Mouse (Mus musculus): ENCODE data around the gene Tax1bp1. TPM values are rescaled to one million over a fixed set of nuclear protein-coding genes. Genes with fewer than 3 reads are reported as not detected.
A peak's percentile ranks its signal among the peaks of the same experiment; 100 is the strongest.

The Tax1bp1 gene
- total and polyA plus RNA-seq, 3 experiments: 42.2 to 61.7 (median 61.6) TPM

GRCm38 (mm10) chr6:52724805-52725439 lies 11.4 kb downstream of the Tax1bp1 start:
- H3K9me3 ChIP-seq (replicated peaks; ENCODE audit: low read length): no peaks in the 10 kb centered on the region
- DNase-seq (ENCODE audit: extremely low read depth): peak; percentile 47
- H3K27me3 ChIP-seq (replicated peaks): no peaks in the 10 kb centered on the region
- TF ChIP-seq ELF1 (IDR thresholded peaks at IDR 0.05; ENCODE audit: low read depth, low read length) (no peak), MXI1 (IDR thresholded peaks at IDR 0.05; ENCODE audit: low read depth, low read length) (no peak), SMC3 (IDR thresholded peaks at IDR 0.05; ENCODE audit: low read depth, low read length) (peak; percentile 93), RAD21 (IDR thresholded peaks at IDR 0.05; ENCODE audit: low read depth, low read length) (peak; percentile 83), MAFK (IDR thresholded peaks at IDR 0.05; ENCODE audit: insufficient replicate concordance, low read length) (no peak), CTCF (conservative IDR thresholded peaks at IDR 0.05 in 1 of 2, IDR thresholded peaks at IDR 0.05 in 1 of 2; ENCODE audit: low read depth in 2 of 2, low read length in 2 of 2) (peak; percentile 86 to 96), ETS1 (conservative IDR thresholded peaks at IDR 0.05; ENCODE audit: low read depth, low read length) (no peak), ZC3H11A (IDR thresholded peaks at IDR 0.05; ENCODE audit: low read depth, low read length) (peak; percentile 45)
- peaks cover 30 to 59% of the 10 kb centered on the region in 2 experiments for H3K36me3 ChIP-seq (replicated peaks in 1 of 2; ENCODE audit: control insufficient read depth in 1 of 2, insufficient read depth in 1 of 2, low read length in 1 of 2)
- peaks cover 4% of the 10 kb centered on the region; the same call in 1 of the 2 replicates for H3K79me2 ChIP-seq (replicated peaks; ENCODE audit: control insufficient read depth, extremely low read depth, insufficient read depth, poor library complexity, severe bottlenecking)
- no peak overlapping the region for H3K4me2 ChIP-seq (ENCODE audit: insufficient read depth, low read depth, poor library complexity, severe bottlenecking)
- peaks cover 0 to 12% of the 10 kb centered on the region in 2 experiments; a peak in 1 of 4 replicates for H3K4me1 ChIP-seq (ENCODE audit: control insufficient read depth in 1 of 2, insufficient read depth in 2 of 2)
- H3K9ac ChIP-seq (ENCODE audit: insufficient read depth, low read depth): no peak overlapping the region
- H3K27ac ChIP-seq (ENCODE audit: insufficient read depth, low read depth): no peak overlapping the region
- dilution Hi-C loops (cut with MboI; ENCODE audit: extremely low pct_ligation_motif_present, extremely low pct_unique_long_range_greater_than_20kb, low sequenced_read_pairs): no loop called here
- H3K4me3 ChIP-seq (replicated peaks in 1 of 3; ENCODE audit: low read depth in 2 of 3, low read length in 2 of 3, poor library complexity in 1 of 3): no peak overlapping the region
- in situ Hi-C loops (cut with MboI; ENCODE audit: low pct_ligation_motif_present, low pct_unique_long_range_greater_than_20kb, low sequenced_read_pairs): loop anchor here (10.0 kb wide), 1 partner anchor 60 kb away; no protein-coding TSS in a partner anchor

GRCm38 (mm10) chr6:52730338-52730737 lies 16.8 kb downstream of the Tax1bp1 start:
- Histone ChIP-seq H3K79me2 (replicated peaks; ENCODE audit: control insufficient read depth, extremely low read depth, insufficient read depth, poor library complexity, severe bottlenecking) (peaks cover 2% of the 10 kb centered on the region; the same call in 1 of the 2 replicates), H3K4me3 (replicated peaks in 1 of 3; ENCODE audit: low read depth in 2 of 3, low read length in 2 of 3, poor library complexity in 1 of 3) (no peak overlapping the region), H3K36me3 (replicated peaks in 1 of 2; ENCODE audit: control insufficient read depth in 1 of 2, insufficient read depth in 1 of 2, low read length in 1 of 2) (peaks cover 33 to 60% of the 10 kb centered on the region in 2 experiments), H3K4me2 (ENCODE audit: insufficient read depth, low read depth, poor library complexity, severe bottlenecking) (no peak overlapping the region), H3K27ac (ENCODE audit: insufficient read depth, low read depth) (no peak overlapping the region), H3K9me3 (replicated peaks; ENCODE audit: low read length) (no peaks in the 10 kb centered on the region), H3K27me3 (replicated peaks) (no peaks in the 10 kb centered on the region), H3K4me1 (ENCODE audit: control insufficient read depth in 1 of 2, insufficient read depth in 2 of 2) (no peaks in the 10 kb centered on the region), H3K9ac (ENCODE audit: insufficient read depth, low read depth) (no peak overlapping the region)
- no peak for TF ChIP-seq ZNF384 (IDR thresholded peaks at IDR 0.05; ENCODE audit: low read depth, low read length)
- no peak for TF ChIP-seq SIN3A (IDR thresholded peaks at IDR 0.05; ENCODE audit: low read length)
- no peak for TF ChIP-seq USF1 (IDR thresholded peaks at IDR 0.05; ENCODE audit: low read depth, low read length)
- TF ChIP-seq NRF1 (IDR thresholded peaks at IDR 0.05; ENCODE audit: low read depth, low read length): no peak
- no peak for TF ChIP-seq MEF2A (IDR thresholded peaks at IDR 0.05; ENCODE audit: borderline replicate concordance, low read depth, low read length)
- TF ChIP-seq TCF12 (IDR thresholded peaks at IDR 0.05; ENCODE audit: low read depth, low read length): no peak
- TF ChIP-seq PAX5 (IDR thresholded peaks at IDR 0.05; ENCODE audit: low read length): no peak
- no peak for TF ChIP-seq ZMIZ1 (IDR thresholded peaks at IDR 0.05; ENCODE audit: low read depth, low read length)
- TF ChIP-seq HCFC1 (IDR thresholded peaks at IDR 0.05; ENCODE audit: low read depth, low read length): no peak
- no peak for TF ChIP-seq SMC3 (IDR thresholded peaks at IDR 0.05; ENCODE audit: low read depth, low read length)
- no peak for TF ChIP-seq UBTF (IDR thresholded peaks at IDR 0.05; ENCODE audit: low read depth, low read length)
- TF ChIP-seq CHD1 (IDR thresholded peaks at IDR 0.05; ENCODE audit: low read depth, low read length): no peak
- TF ChIP-seq EP300 (IDR thresholded peaks at IDR 0.05; ENCODE audit: low read length): no peak
- no peak for TF ChIP-seq GABPA (IDR thresholded peaks at IDR 0.05; ENCODE audit: insufficient replicate concordance, low read depth, low read length)
- TF ChIP-seq MAX (IDR thresholded peaks at IDR 0.05; ENCODE audit: low read length): no peak
- TF ChIP-seq JUN (IDR thresholded peaks at IDR 0.05; ENCODE audit: insufficient read depth, low read depth, low read length): no peak
- dilution Hi-C loops (cut with MboI; ENCODE audit: extremely low pct_ligation_motif_present, extremely low pct_unique_long_range_greater_than_20kb, low sequenced_read_pairs) (no loop called here), in situ Hi-C loops (cut with MboI; ENCODE audit: low pct_ligation_motif_present, low pct_unique_long_range_greater_than_20kb, low sequenced_read_pairs) (no loop called here)
- no peak for DNase-seq (ENCODE audit: extremely low read depth)
